Mouse (Mus musculus): ENCODE measurements at regions not wholly inside any gene's neighbourhood (a gene's known extent, or its start where the extent isn't known, plus 50 kb on each side); places are given as distances from the start of the nearest gene placed in this dataset.

GRCm38 (mm10) chr13:101095057-101095831 lies 262.0 kb upstream of the Slc30a5 start:
- no peak for TF ChIP-seq GATA4 (IDR thresholded peaks at IDR 0.05; ENCODE audit: insufficient replicate concordance, low read length)

GRCm38 (mm10) chr13:101092743-101093131 lies 259.5 kb upstream of the Slc30a5 start:
- no peak for TF ChIP-seq GATA4 (IDR thresholded peaks at IDR 0.05; ENCODE audit: insufficient replicate concordance, low read length)

- no peak for TF ChIP-seq GATA4 (IDR thresholded peaks at IDR 0.05; ENCODE audit: insufficient replicate concordance, low read length)
These were observed 259.0 kb upstream of the Slc30a5 start for GRCm38 (mm10) chr13:101092033-101092742.

- TF ChIP-seq GATA4 (IDR thresholded peaks at IDR 0.05; ENCODE audit: insufficient replicate concordance, low read length) = no peak
These were observed 252.0 kb upstream of the Slc30a5 start for GRCm38 (mm10) chr13:101085182-101085581.

- no peak for TF ChIP-seq GATA4 (IDR thresholded peaks at IDR 0.05; ENCODE audit: insufficient replicate concordance, low read length)
These were observed 251.0 kb upstream of the Slc30a5 start for GRCm38 (mm10) chr13:101084193-101084592.

- no peak for TF ChIP-seq GATA4 (IDR thresholded peaks at IDR 0.05; ENCODE audit: insufficient replicate concordance, low read length)
These were observed 250.2 kb upstream of the Slc30a5 start for GRCm38 (mm10) chr13:101083416-101083815.

- TF ChIP-seq GATA4 (IDR thresholded peaks at IDR 0.05; ENCODE audit: insufficient replicate concordance, low read length) = no peak
These were observed 235.3 kb upstream of the Slc30a5 start for GRCm38 (mm10) chr13:101068489-101068888.

GRCm38 (mm10) chr13:101062582-101062981 lies 229.4 kb upstream of the Slc30a5 start:
- TF ChIP-seq GATA4 (IDR thresholded peaks at IDR 0.05; ENCODE audit: insufficient replicate concordance, low read length) = no peak

- no peak for TF ChIP-seq GATA4 (IDR thresholded peaks at IDR 0.05; ENCODE audit: insufficient replicate concordance, low read length)
These were observed 228.3 kb upstream of the Slc30a5 start for GRCm38 (mm10) chr13:101061233-101062144.

- TF ChIP-seq GATA4 (IDR thresholded peaks at IDR 0.05; ENCODE audit: insufficient replicate concordance, low read length) = no peak
These were observed 216.3 kb upstream of the Slc30a5 start for GRCm38 (mm10) chr13:101049511-101049910.

- TF ChIP-seq GATA4 (IDR thresholded peaks at IDR 0.05; ENCODE audit: insufficient replicate concordance, low read length) = no peak
These were observed 199.4 kb upstream of the Slc30a5 start for GRCm38 (mm10) chr13:101032594-101032993.

- no peak for TF ChIP-seq GATA4 (IDR thresholded peaks at IDR 0.05; ENCODE audit: insufficient replicate concordance, low read length)
These were observed 192.8 kb upstream of the Slc30a5 start for GRCm38 (mm10) chr13:101026043-101026442.

GRCm38 (mm10) chr13:101025488-101025887 lies 192.3 kb upstream of the Slc30a5 start:
- TF ChIP-seq GATA4 (IDR thresholded peaks at IDR 0.05; ENCODE audit: insufficient replicate concordance, low read length) = no peak

- TF ChIP-seq GATA4 (IDR thresholded peaks at IDR 0.05; ENCODE audit: insufficient replicate concordance, low read length) = no peak
These were observed 191.7 kb upstream of the Slc30a5 start for GRCm38 (mm10) chr13:101024971-101025370.

GRCm38 (mm10) chr13:101019272-101019676 lies 186.0 kb upstream of the Slc30a5 start:
- TF ChIP-seq GATA4 (IDR thresholded peaks at IDR 0.05; ENCODE audit: insufficient replicate concordance, low read length) = no peak
